In the genomic region with DNA sequence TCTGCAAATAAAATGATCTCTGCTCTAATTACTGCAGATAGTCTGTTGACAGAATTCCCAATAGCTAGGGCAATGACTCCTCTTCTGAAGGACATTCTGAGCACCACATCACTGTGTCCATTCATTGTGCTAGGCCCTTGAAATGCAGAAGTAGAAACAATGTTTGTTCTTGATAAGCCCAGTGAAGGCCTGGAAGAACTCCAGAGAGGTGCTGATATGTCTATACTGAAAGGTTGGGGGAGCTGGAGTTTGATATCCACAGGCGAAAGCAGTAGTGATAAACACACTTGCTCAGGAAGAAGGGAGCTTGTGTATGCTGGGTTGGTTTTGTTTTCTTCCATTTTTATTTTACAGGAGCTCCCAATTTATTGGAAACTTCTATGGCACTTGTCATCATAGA, we compare ENCODE assay signal across 41 mouse cellular contexts. TPM values are rescaled to one million over a fixed set of nuclear protein-coding genes. Genes with fewer than 3 reads are reported as not detected.
"Had no signal": no experiment of that assay in that cellular context is flagged by ENCODE, and none has a peak within 500 bp of the region (broad histone marks: within the 10 kb centered on the region; RNA-seq: fewer than 3 reads in every experiment).

No protein-coding gene starts in this region.

- ATAC-seq: forebrain, postnatal 0 days; hindbrain, postnatal 0 days; intestine, embryonic 16.5 days had no signal

- H3K9ac ChIP-seq: forebrain, postnatal 0 days; hindbrain, embryonic 13.5 days; hindbrain, embryonic 15.5 days; kidney, embryonic 15.5 days; limb, embryonic 13.5 days; limb, embryonic 15.5 days; liver, embryonic 13.5 days had no signal

- H3K4me3 ChIP-seq: heart, embryonic 10.5 days; hindbrain, embryonic 13.5 days; hindbrain, embryonic 15.5 days; kidney, embryonic 15.5 days; limb, embryonic 13.5 days; limb, embryonic 15.5 days; liver, embryonic 13.5 days had no signal

- H3K27me3 ChIP-seq: hindbrain, embryonic 13.5 days; hindbrain, embryonic 15.5 days; kidney, embryonic 15.5 days; limb, embryonic 13.5 days; limb, embryonic 15.5 days; liver, embryonic 13.5 days had no signal

- H3K27ac ChIP-seq: heart, embryonic 10.5 days; hindbrain, embryonic 13.5 days; hindbrain, embryonic 15.5 days; hindbrain, postnatal 0 days; kidney, embryonic 15.5 days; kidney, postnatal 0 days; limb, embryonic 13.5 days; limb, embryonic 15.5 days; liver, embryonic 13.5 days had no signal

- H3K4me2 ChIP-seq: hindbrain, embryonic 13.5 days; hindbrain, embryonic 15.5 days; kidney, embryonic 15.5 days; limb, embryonic 13.5 days; limb, embryonic 15.5 days; liver, embryonic 13.5 days had no signal

- H3K4me1 ChIP-seq: heart, embryonic 10.5 days; hindbrain, embryonic 13.5 days; hindbrain, embryonic 15.5 days; kidney, embryonic 15.5 days; limb, embryonic 13.5 days; limb, embryonic 15.5 days; liver, embryonic 13.5 days had no signal

- H3K36me3 ChIP-seq: heart, embryonic 10.5 days; hindbrain, embryonic 13.5 days; hindbrain, embryonic 15.5 days; kidney, embryonic 15.5 days; limb, embryonic 13.5 days; limb, embryonic 15.5 days; liver, embryonic 13.5 days had no signal

- DNase-seq: forebrain, postnatal 0 days; gastrocnemius, postnatal 14 days; gastrocnemius, postnatal 36 days; heart, adult 18-20 months; heart, postnatal 14 days; heart, postnatal 36 days; kidney, adult 11 months; kidney, adult 2 months; kidney, adult 9 months; kidney, postnatal 14 days; kidney, postnatal 36 days; layer of hippocampus, adult 9-11 months; layer of hippocampus, postnatal 36 days; left cerebral cortex, postnatal 4 days; liver, embryonic 13.5 days had no signal

- H3K9me3 ChIP-seq: heart, embryonic 10.5 days; hindbrain, embryonic 13.5 days; hindbrain, embryonic 15.5 days; kidney, embryonic 15.5 days; limb, embryonic 13.5 days; limb, embryonic 15.5 days; liver, embryonic 13.5 days had no signal

RNA-seq across cellular contexts. Expression of gene 4930550L24Rik, which starts 8.4 kb away (rescaled TPM):
- total RNA-seq: forebrain, postnatal 0 days; gastrocnemius, adult 18-20 months; gastrocnemius, adult 8-10 months; gastrocnemius, postnatal 14 days; gastrocnemius, postnatal 36 days; heart, adult 18-20 months; heart, postnatal 14 days; heart, postnatal 36 days; hematopoietic stem cell, adult 5-6 weeks; hindbrain, postnatal 0 days; layer of hippocampus, adult 18-20 months; layer of hippocampus, adult 8-10 months; layer of hippocampus, postnatal 14 days; layer of hippocampus, postnatal 36 days; left cerebral cortex, adult 18-20 months; left cerebral cortex, adult 8-10 months; left cerebral cortex, postnatal 10 days; left cerebral cortex, postnatal 25 days; left cerebral cortex, postnatal 4 days; liver, adult 2 months had no signal
- polyA plus RNA-seq: gonadal fat pad, adult 2 months; heart, embryonic 10.5 days; heart, embryonic 14.5 days; hindbrain, embryonic 11.5 days; hindbrain, embryonic 13.5 days; intestine, embryonic 14.5 days; intestine, embryonic 16.5 days; kidney, adult 2 months; kidney, embryonic 15.5 days; kidney, postnatal 0 days; large intestine, adult 2 months; limb, embryonic 11.5 days; limb, embryonic 13.5 days; limb, embryonic 15.5 days; liver, adult 2 months had no signal
